Mouse (Mus musculus) kidney, embryonic 14.5 days (tissue): ENCODE results near the gene Il15. TPM values are rescaled to one million over a fixed set of nuclear protein-coding genes. Genes with fewer than 3 reads are reported as not detected.

Experiments
- ATAC-seq: fragments of 200-750 bp; cut with Nextera tagmentation; 2 replicates; pipeline ENCODE4 v1.8.0; 2017; ENCODE audit warnings: moderate number of reproducible peaks, mild to moderate bottlenecking, moderate TSS enrichment, moderate library complexity; ENCODE audit not compliant: low FRiP score, low TSS enrichment
- H3K27ac ChIP-seq: fragments of 300-500 bp; sonication (generic); 2 replicates; pipeline ENCODE4 v1.5.1; 2014; ENCODE audit warnings: low read depth, mild to moderate bottlenecking, low read length, moderate library complexity, mixed read lengths
- H3K27me3 ChIP-seq: fragments of 300-500 bp; sonication (generic); 2 replicates; pipeline ENCODE4 v1.6.1; 2014; ENCODE audit warnings: mild to moderate bottlenecking, low read length; ENCODE audit not compliant: control insufficient read depth, insufficient read depth
- H3K36me3 ChIP-seq: fragments of 300-500 bp; sonication (generic); 2 replicates; pipeline ENCODE4 v1.6.1; 2014; ENCODE audit warnings: low read length, mixed read lengths; ENCODE audit not compliant: control insufficient read depth, insufficient read depth
- H3K4me1 ChIP-seq: fragments of 300-500 bp; sonication (generic); 2 replicates; pipeline ENCODE4 v1.6.1; 2014; ENCODE audit warnings: low read length, mixed read lengths; ENCODE audit not compliant: control insufficient read depth, insufficient read depth
- H3K4me2 ChIP-seq: fragments of 300-500 bp; sonication (generic); replicated peaks from 2 replicates; pipeline ENCODE4 v1.6.1; 2014; ENCODE audit warnings: low read depth, mild to moderate bottlenecking, low read length
- H3K4me3 ChIP-seq: fragments of 300-500 bp; sonication (generic); 2 replicates; pipeline ENCODE4 v1.5.1; 2014; ENCODE audit warnings: mild to moderate bottlenecking, low read length
- H3K9ac ChIP-seq: fragments of 300-500 bp; sonication (generic); 2 replicates; pipeline ENCODE4 v1.6.1; 2014; ENCODE audit warnings: low read depth, mild to moderate bottlenecking, low read length, moderate library complexity
- H3K9me3 ChIP-seq: fragments of 300-500 bp; sonication (generic); 2 replicates; pipeline ENCODE4 v1.6.1; 2016; ENCODE audit warnings: low read length; ENCODE audit not compliant: control insufficient read depth
- WGBS: fragments of 180-500 bp; shearing (Covaris S2); extraction: QIAGEN DNeasy Blood & Tissue Kit; methylation state at CpG from one replicate; pipeline ENCODE4 v1.1.7; 2014; 5-methylcytosine and 5-hydroxymethylcytosine counted together
- polyA plus RNA-seq: library from polyadenylated mRNA; unstranded; fragments of >200 nt; fragmentation: Nextera tagmentation; extraction: Ambion mirVana; gene quantifications from 2 replicates; pipeline ENCODE4 v1.2.1, GENCODE M21; 2014

Il15 gene
- 6.1 and 7.0 TPM in 2 replicates for polyA plus RNA-seq

- peak; percentile 77 for ATAC-seq
- no peaks in the 10 kb centered on the region for H3K36me3 ChIP-seq
- H3K4me1 ChIP-seq, result 0 out of 2 replicates have a peak, but pooled peaks cover 12% of the 10 kb centered on the region
- WGBS, result 6% methylated on average over 13 of the region's 13 CpGs
- peak within 1 kb of the TSS; percentile 51 for H3K4me3 ChIP-seq
- H3K27ac ChIP-seq, result peak within 1 kb of the TSS; percentile 71
- no peaks in the 10 kb centered on the region for H3K9me3 ChIP-seq
- H3K9ac ChIP-seq, result peak within 1 kb of the TSS; percentile 55; the same call in 1 of the 2 replicates
- peak within 1 kb of the TSS; percentile 74 for H3K4me2 ChIP-seq
- no peaks in the 10 kb centered on the region for H3K27me3 ChIP-seq
Observed at GRCm38 (mm10) chr8:82402686-82403330, at the start of gene Il15. Gene Il15 (minus strand): TSS chr8:82403222.

GRCm38 (mm10) chr8:82444897-82445296 is 41.9 kb upstream of the Il15 start:
- no peak for ATAC-seq
- Histone ChIP-seq H3K4me2 (no peak overlapping the region), H3K9ac (no peak overlapping the region), H3K4me1 (no peaks in the 10 kb centered on the region), H3K36me3 (no peaks in the 10 kb centered on the region), H3K27me3 (no peaks in the 10 kb centered on the region), H3K4me3 (no peak overlapping the region), H3K27ac (no peak overlapping the region), H3K9me3 (no peaks in the 10 kb centered on the region)

GRCm38 (mm10) chr8:82416587-82417340 is 13.7 kb upstream of the Il15 start:
- WGBS, result 77% methylated on average over 5 of the region's 5 CpGs
- Histone ChIP-seq H3K4me1 (no peaks in the 10 kb centered on the region), H3K27me3 (no peaks in the 10 kb centered on the region), H3K4me2 (no peak overlapping the region), H3K9ac (no peak overlapping the region), H3K27ac (no peak overlapping the region), H3K9me3 (no peaks in the 10 kb centered on the region), H3K36me3 (no peaks in the 10 kb centered on the region), H3K4me3 (no peak overlapping the region)
- ATAC-seq, result no peak

- no peaks in the 10 kb centered on the region for H3K9me3 ChIP-seq
- no peak overlapping the region for H3K4me3 ChIP-seq
- no peaks in the 10 kb centered on the region for H3K36me3 ChIP-seq
- no peak overlapping the region for H3K27ac ChIP-seq
- no peak overlapping the region for H3K4me2 ChIP-seq
- 58% methylated on average over 1 of the region's 1 CpGs for WGBS
- H3K9ac ChIP-seq, result no peak overlapping the region
- H3K27me3 ChIP-seq, result no peaks in the 10 kb centered on the region
- H3K4me1 ChIP-seq, result no peaks in the 10 kb centered on the region
- ATAC-seq, result no peak
Observed at GRCm38 (mm10) chr8:82415485-82415884, 12.5 kb upstream of the Il15 start.

- no peak overlapping the region for H3K9ac ChIP-seq
- 37% methylated on average over 3 of the region's 3 CpGs for WGBS
- no peaks in the 10 kb centered on the region for H3K9me3 ChIP-seq
- H3K27ac ChIP-seq, result no peak overlapping the region
- no peaks in the 10 kb centered on the region for H3K27me3 ChIP-seq
- H3K36me3 ChIP-seq, result no peaks in the 10 kb centered on the region
- H3K4me2 ChIP-seq, result no peak overlapping the region
- H3K4me3 ChIP-seq, result no peak overlapping the region
- H3K4me1 ChIP-seq, result no peaks in the 10 kb centered on the region
- peak; percentile 73; the same call in 1 of the 2 replicates for ATAC-seq
Observed at GRCm38 (mm10) chr8:82410135-82410534, 7.1 kb upstream of the Il15 start.

GRCm38 (mm10) chr8:82407060-82407459 is 4.0 kb upstream of the Il15 start:
- no peak overlapping the region for H3K27ac ChIP-seq
- H3K4me3 ChIP-seq, result no peak overlapping the region
- H3K4me1 ChIP-seq, result 0 out of 2 replicates have a peak, but pooled peaks cover 11% of the 10 kb centered on the region
- WGBS, result 74% methylated on average over 1 of the region's 1 CpGs
- no peak overlapping the region for H3K9ac ChIP-seq
- H3K36me3 ChIP-seq, result no peaks in the 10 kb centered on the region
- H3K27me3 ChIP-seq, result no peaks in the 10 kb centered on the region
- no peak for ATAC-seq
- H3K4me2 ChIP-seq, result no peak overlapping the region
- no peaks in the 10 kb centered on the region for H3K9me3 ChIP-seq

- no peak overlapping the region for H3K4me2 ChIP-seq
- H3K4me1 ChIP-seq, result 0 out of 2 replicates have a peak, but pooled peaks cover 12% of the 10 kb centered on the region
Observed at GRCm38 (mm10) chr8:82404068-82404467, 1.0 kb upstream of the Il15 start.

GRCm38 (mm10) chr8:82402261-82402685 is 749 bp downstream of the Il15 start:
- ATAC-seq, result peak; percentile 68
- H3K4me3 ChIP-seq, result peak overlapping the region; percentile 51
- peak overlapping the region; percentile 74 for H3K4me2 ChIP-seq
- H3K27me3 ChIP-seq, result no peaks in the 10 kb centered on the region
- WGBS, result 1% methylated on average over 13 of the region's 13 CpGs
- H3K9ac ChIP-seq, result peak overlapping the region; percentile 55; the same call in 1 of the 2 replicates
- H3K9me3 ChIP-seq, result no peaks in the 10 kb centered on the region
- 0 out of 2 replicates have a peak, but pooled peaks cover 12% of the 10 kb centered on the region for H3K4me1 ChIP-seq
- no peaks in the 10 kb centered on the region for H3K36me3 ChIP-seq
- H3K27ac ChIP-seq, result peak overlapping the region; percentile 71; the same call in 1 of the 2 replicates

More at GRCm38 (mm10) chr8:82404068-82404467, 1.0 kb upstream of the Il15 start:
- H3K4me3 ChIP-seq, result no peak overlapping the region
- no peak overlapping the region for H3K9ac ChIP-seq
- no peak for ATAC-seq
- H3K27me3 ChIP-seq, result no peaks in the 10 kb centered on the region
- no peaks in the 10 kb centered on the region for H3K9me3 ChIP-seq
- no peak overlapping the region for H3K27ac ChIP-seq
- H3K36me3 ChIP-seq, result no peaks in the 10 kb centered on the region
- 96% methylated on average over 3 of the region's 3 CpGs for WGBS

- WGBS, result 35% methylated on average over 6 of the region's 6 CpGs
Observed at GRCm38 (mm10) chr8:82401490-82401889, 1.5 kb downstream of the Il15 start.

More at GRCm38 (mm10) chr8:82401490-82401889, 1.5 kb downstream of the Il15 start:
- Histone ChIP-seq H3K4me3 (peak overlapping the region; percentile 51), H3K36me3 (no peaks in the 10 kb centered on the region), H3K4me1 (0 out of 2 replicates have a peak, but pooled peaks cover 12% of the 10 kb centered on the region), H3K27ac (no peak overlapping the region), H3K9me3 (no peaks in the 10 kb centered on the region), H3K9ac (no peak overlapping the region), H3K27me3 (no peaks in the 10 kb centered on the region), H3K4me2 (peak overlapping the region; percentile 74)
- no peak for ATAC-seq
